In genomic region chr3:3370859-3371258, GRCm38 (mm10) we compare ENCODE assay signal across 5 mouse cellular contexts.
DNase-seq lines count a peak whose midpoint lies in the region; TF ChIP-seq lines count a peak whose summit lies in the region.
"Not testable (repeated sequence)": the region's sequence is repeated elsewhere in the genome, so short reads cannot be mapped to it uniquely, and the experiment has no call there.

No protein-coding gene starts in this region.

- DNase-seq in ES-CJ7 (ENCODE audit: low read depth, low spot score) (peak; percentile 66), R1 (ENCODE audit: low read depth, low spot score) (peak; percentile 66), ZHBTc4 (ENCODE audit: low read depth, low spot score) (peak; percentile 62)
- not testable (repeated sequence) for DNase-seq in ES-E14 (ENCODE audit: low read depth, low spot score)

- TF ChIP-seq CTCF in ES-Bruce4 (IDR thresholded peaks at IDR 0.05; ENCODE audit: low read depth, low read length) = not testable (repeated sequence)

- H3K27ac ChIP-seq in ES-Bruce4 (ENCODE audit: insufficient read depth, low read length) (peak overlapping the region; percentile 74), ES-E14 (ENCODE audit: insufficient read depth, low read depth, low read length, poor library complexity, severe bottlenecking) (peak overlapping the region; percentile 60; the same call in 1 of the 2 replicates)

- in situ Hi-C loops in ES-E14 (cut with MboI; ENCODE audit: low sequenced_read_pairs in 2 of 2, unreplicated experiment in 2 of 2) = not testable (repeated sequence)

- H3K4me1 ChIP-seq in ES-Bruce4 (ENCODE audit: control insufficient read depth, insufficient read depth, low read length); ES-E14 (ENCODE audit: control insufficient read depth in 2 of 2, insufficient read depth in 2 of 2, low read length in 2 of 2, poor library complexity in 1 of 2): not testable (repeated sequence)

- H3K36me3 ChIP-seq in ES-Bruce4 (ENCODE audit: control insufficient read depth, insufficient read depth, low read length, poor library complexity, severe bottlenecking); ES-E14 (ENCODE audit: control insufficient read depth, insufficient read depth, low read length, poor library complexity, severe bottlenecking): not testable (repeated sequence)

- not testable (repeated sequence) for H3K27me3 ChIP-seq in ES-Bruce4 (ENCODE audit: control insufficient read depth, insufficient read depth, low read length, poor library complexity, severe bottlenecking)

- TF ChIP-seq POLR2A in ES-Bruce4 (IDR thresholded peaks at IDR 0.05; ENCODE audit: insufficient read depth, low read length) = not testable (repeated sequence)

- H3K4me3 ChIP-seq in ES-Bruce4 (ENCODE audit: low read depth, low read length); ES-E14 (ENCODE audit: insufficient read depth in 1 of 2, low read depth in 1 of 2, low read length in 2 of 2, poor library complexity in 1 of 2, severe bottlenecking in 1 of 2): not testable (repeated sequence)

- not testable (repeated sequence) for TF ChIP-seq EP300 in ES-Bruce4 (IDR thresholded peaks at IDR 0.05; ENCODE audit: insufficient read depth, low read depth, low read length)

- not testable (repeated sequence) for H3K9me3 ChIP-seq in ES-Bruce4 (replicated peaks; ENCODE audit: control insufficient read depth, insufficient read depth, low read length, poor library complexity, severe bottlenecking); ES-E14 (ENCODE audit: control insufficient read depth, insufficient read depth, low read depth, low read length)

- H3K9ac ChIP-seq in ES-Bruce4 (ENCODE audit: low read depth, poor library complexity, severe bottlenecking); ES-E14 (ENCODE audit: insufficient read depth, low read depth, low read length, poor library complexity, severe bottlenecking): not testable (repeated sequence)
